Mouse (Mus musculus) gastrocnemius, adult 2 months (tissue): ENCODE measurements at regions not wholly inside any gene's neighbourhood (a gene's known extent, or its start where the extent isn't known, plus 50 kb on each side); places are given as distances from the start of the nearest gene placed in this dataset. TPM values are rescaled to one million over a fixed set of nuclear protein-coding genes. Genes with fewer than 3 reads are reported as not detected.

ENCODE experiments used
- DNase-seq: peaks from one replicate; pipeline ENCODE4 v3.0.0; 2022
- H3K27ac ChIP-seq: fragments of 200-600 bp; 2 replicates; pipeline ENCODE4 v1.8.1; 2022; ENCODE audit warnings: mild to moderate bottlenecking
- H3K4me3 ChIP-seq: fragments of 200-600 bp; 2 replicates; pipeline ENCODE4 v1.8.1; 2022; ENCODE audit warnings: mild to moderate bottlenecking, moderate library complexity
- CTCF ChIP-seq: fragments of 200-600 bp; IDR thresholded peaks from 2 replicates; pipeline ENCODE4 v1.8.1; 2022; ENCODE audit warnings: antibody characterized with exemption, mild to moderate bottlenecking, moderate library complexity
- intact Hi-C: fragments of 180-260 bp; cut with DNase I; formaldehyde crosslinking; loops from one replicate; pipeline ENCODE4 v1.15.1; 2025
- microRNA-seq: library from miRNA; unstranded; fragments of <30 nt; microRNA quantifications from one replicate; pipeline ENCODE4 v1.2.0, GENCODE M21; 2021

GRCm38 (mm10) chr1:83527803-83528202 is 119.8 kb upstream of the Sphkap start:
- intact Hi-C loops, result no loop called here
- H3K27ac ChIP-seq, result no peak overlapping the region
- no peak for TF ChIP-seq CTCF
- no peak for DNase-seq
- H3K4me3 ChIP-seq, result no peak overlapping the region

GRCm38 (mm10) chr1:83509356-83509755 is 101.4 kb upstream of the Sphkap start:
- H3K4me3 ChIP-seq, result no peak overlapping the region
- no peak for DNase-seq
- TF ChIP-seq CTCF, result no peak
- H3K27ac ChIP-seq, result no peak overlapping the region
- intact Hi-C loops, result no loop called here

GRCm38 (mm10) chr1:83505386-83505785 is 97.4 kb upstream of the Sphkap start:
- intact Hi-C loops, result no loop called here
- Histone ChIP-seq H3K4me3 (no peak overlapping the region), H3K27ac (no peak overlapping the region)
- no peak for DNase-seq
- TF ChIP-seq CTCF, result no peak

DNA sequence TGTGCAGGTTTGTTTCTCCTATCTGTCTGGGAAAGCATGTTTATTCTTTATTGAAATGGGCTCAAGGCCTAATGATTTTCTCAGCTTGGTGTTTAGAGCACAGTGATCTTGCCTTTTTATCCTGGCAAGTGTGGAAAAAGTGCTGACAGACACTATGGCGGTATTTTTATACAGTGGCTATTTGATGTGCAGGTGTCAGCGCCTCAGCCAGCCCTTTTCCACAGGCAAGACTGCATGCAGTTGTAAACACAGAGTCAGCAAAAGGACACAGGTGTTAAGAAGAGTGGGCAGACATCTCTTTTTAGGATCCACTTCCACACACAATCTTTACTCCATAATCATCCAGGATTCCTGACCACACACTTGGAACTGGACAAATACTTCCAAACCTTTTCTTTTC is 88.9 kb upstream of the Sphkap start:
- Histone ChIP-seq H3K27ac (no peak overlapping the region), H3K4me3 (no peak overlapping the region)
- TF ChIP-seq CTCF, result no peak
- intact Hi-C loops, result no loop called here
- no peak for DNase-seq

DNA sequence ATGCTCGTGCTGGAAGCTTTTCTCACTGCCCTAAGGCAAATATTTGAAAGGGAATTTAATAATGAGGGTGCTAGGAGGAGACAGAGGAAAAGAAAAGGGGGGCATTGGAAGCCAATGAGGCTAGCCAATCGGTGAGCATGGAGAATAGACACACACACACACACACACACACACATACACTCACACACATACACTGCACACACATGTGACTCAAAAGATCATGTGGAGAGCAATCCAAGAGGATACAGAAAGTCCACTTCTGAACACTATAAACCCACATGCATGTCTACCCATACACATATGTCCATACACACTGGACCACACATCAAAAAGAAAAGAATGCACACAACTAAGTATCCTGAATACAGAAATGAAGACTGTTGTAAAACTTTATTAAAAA is 88.4 kb upstream of the Sphkap start:
- no peak for TF ChIP-seq CTCF
- H3K27ac ChIP-seq, result no peak overlapping the region
- intact Hi-C loops, result no loop called here
- no peak overlapping the region for H3K4me3 ChIP-seq
- no peak for DNase-seq

- no peak overlapping the region for H3K27ac ChIP-seq
- intact Hi-C loops, result no loop called here
- no peak for TF ChIP-seq CTCF
- no peak for DNase-seq
- H3K4me3 ChIP-seq, result no peak overlapping the region
Measured at GRCm38 (mm10) chr1:83495022-83495421, 87.0 kb upstream of the Sphkap start.

DNA sequence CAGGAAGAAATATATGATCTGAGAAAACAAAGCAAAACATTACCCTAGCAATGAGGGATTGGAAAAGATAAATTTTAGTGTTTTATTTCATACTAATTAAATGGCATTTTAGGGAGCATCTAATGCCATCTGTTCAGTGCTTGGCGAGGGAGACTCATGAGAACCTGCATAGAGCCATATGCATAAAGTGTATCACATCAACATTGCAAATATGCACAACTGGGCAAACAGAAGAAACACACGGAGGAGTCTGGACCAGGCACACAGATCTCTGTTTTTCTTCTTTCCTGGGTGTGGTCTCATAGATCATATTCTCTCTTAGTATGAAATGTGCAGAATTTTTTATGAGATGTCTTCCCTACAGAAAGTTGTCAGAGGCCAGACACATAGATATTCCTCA is 71.1 kb upstream of the Sphkap start:
- no peak for DNase-seq
- TF ChIP-seq CTCF, result no peak
- intact Hi-C loops, result no loop called here
- Histone ChIP-seq H3K4me3 (no peak overlapping the region), H3K27ac (no peak overlapping the region)

Small RNA genes lying in the stretch of these regions (microRNA-seq; reads per million reads assigned to microRNA genes)
- not detected for gene Gm25754
